Mouse (Mus musculus): ENCODE data around the gene Tmc4. TPM values are rescaled to one million over a fixed set of nuclear protein-coding genes. Genes with fewer than 3 reads are reported as not detected.

Tmc4 gene
- polyA plus RNA-seq, 1 experiment from 2014 or later: 4.1 TPM

DNA sequence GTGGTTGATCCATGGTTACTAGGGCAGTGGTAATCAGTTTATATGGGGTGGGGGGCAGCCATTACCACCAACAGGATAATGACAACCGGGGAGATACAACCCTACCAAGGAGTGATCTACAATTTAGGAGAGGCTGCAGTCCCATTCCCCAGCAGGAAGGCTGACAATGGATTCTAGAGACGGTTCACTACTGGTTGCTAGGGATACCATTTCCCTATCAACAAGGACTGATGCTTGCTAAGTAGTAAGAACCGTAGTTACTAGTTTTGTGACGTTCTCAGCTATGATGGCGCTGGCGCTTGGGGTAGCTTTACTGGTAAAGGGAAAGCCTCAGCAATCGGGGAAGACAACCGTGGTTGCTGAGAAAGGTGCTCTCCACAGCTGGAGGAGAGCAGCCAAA lies 7.3 kb upstream of the Tmc4 start:
- no peak for DNase-seq (ENCODE audit: extremely low spot score, low spot score)
- Histone ChIP-seq H3K27ac (0 out of 2 replicates have a peak overlapping the region, but pooled peaks have one; percentile 48), H3K4me1 (peaks cover 19% of the 10 kb centered on the region), H3K36me3 (replicated peaks) (peaks cover 57% of the 10 kb centered on the region), H3K4me3 (no peak overlapping the region), H3K27me3 (ENCODE audit: poor library complexity, severe bottlenecking) (no peaks in the 10 kb centered on the region), H3K9me3 (peaks cover 5% of the 10 kb centered on the region; the same call in 1 of the 2 replicates)
- 87% methylated on average over 8 of the region's 8 CpGs for WGBS

DNA sequence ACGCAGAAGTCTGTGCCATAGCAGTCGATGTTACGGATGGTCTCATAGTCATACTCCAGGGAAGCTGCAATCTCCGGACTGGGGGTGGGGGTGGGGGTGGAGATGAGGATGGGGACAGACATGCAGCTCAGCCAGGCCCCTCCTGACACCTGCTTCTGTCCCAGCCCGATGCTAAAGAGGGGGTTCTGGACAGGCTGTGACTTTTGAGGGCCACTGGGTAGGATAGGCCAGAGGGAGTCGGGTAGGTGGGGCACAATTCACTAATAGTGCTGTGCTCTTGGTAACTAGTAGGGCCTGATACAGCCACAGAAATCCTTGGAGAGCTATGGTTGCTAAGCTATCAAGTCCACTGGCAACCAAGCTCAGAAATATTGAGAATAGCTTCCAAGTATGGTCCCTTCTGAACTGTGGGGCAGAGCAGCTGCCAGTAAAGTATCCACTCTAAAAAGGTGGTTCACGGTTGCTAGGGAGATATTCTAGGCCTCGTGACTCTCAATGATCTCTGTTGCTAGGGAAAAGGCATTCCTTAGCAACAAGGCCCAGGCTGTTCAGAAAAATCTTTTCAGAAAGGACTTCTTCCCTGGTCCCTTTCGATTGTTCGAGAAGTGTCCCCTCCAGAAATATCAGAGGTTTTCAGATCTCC lies 6.7 kb upstream of the Tmc4 start:
- Histone ChIP-seq H3K4me1 (peaks cover 19% of the 10 kb centered on the region), H3K4me3 (no peak overlapping the region), H3K36me3 (replicated peaks) (peaks cover 57% of the 10 kb centered on the region), H3K27me3 (ENCODE audit: poor library complexity, severe bottlenecking) (no peaks in the 10 kb centered on the region), H3K9me3 (peaks cover 5% of the 10 kb centered on the region; the same call in 1 of the 2 replicates), H3K27ac (peak overlapping the region; percentile 48; the same call in 1 of the 2 replicates)
- WGBS: 85% methylated on average over 10 of the region's 10 CpGs
- DNase-seq (ENCODE audit: extremely low spot score, low spot score): no peak

DNA sequence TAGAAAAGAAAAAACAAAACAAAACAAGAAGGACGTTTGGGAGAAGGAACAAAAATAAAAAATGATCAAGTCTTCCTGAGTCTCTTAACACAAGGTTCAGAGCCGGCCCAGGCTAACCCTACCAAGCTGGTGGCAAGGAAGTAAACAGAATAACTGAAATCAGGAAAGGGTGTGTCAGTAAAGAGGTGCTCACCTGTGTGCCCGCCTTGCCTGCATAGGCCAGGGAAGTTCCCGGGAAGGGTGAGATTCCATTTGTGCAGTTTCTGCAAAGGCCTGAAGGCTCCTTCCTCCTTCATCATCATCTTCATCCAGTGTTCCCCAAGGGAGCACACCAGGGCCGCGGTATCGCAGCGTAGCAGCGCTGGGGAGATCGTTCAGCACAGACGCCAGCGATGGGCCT lies 982 bp downstream of the Tmc4 start:
- 92% methylated on average over 12 of the region's 12 CpGs for WGBS
- Histone ChIP-seq H3K4me1 (no peaks in the 10 kb centered on the region), H3K4me3 (no peak overlapping the region), H3K27me3 (ENCODE audit: poor library complexity, severe bottlenecking) (no peaks in the 10 kb centered on the region), H3K9me3 (no peaks in the 10 kb centered on the region), H3K36me3 (replicated peaks) (peaks cover 19% of the 10 kb centered on the region), H3K27ac (no peak overlapping the region)
- no peak for DNase-seq (ENCODE audit: extremely low spot score, low spot score)

DNA sequence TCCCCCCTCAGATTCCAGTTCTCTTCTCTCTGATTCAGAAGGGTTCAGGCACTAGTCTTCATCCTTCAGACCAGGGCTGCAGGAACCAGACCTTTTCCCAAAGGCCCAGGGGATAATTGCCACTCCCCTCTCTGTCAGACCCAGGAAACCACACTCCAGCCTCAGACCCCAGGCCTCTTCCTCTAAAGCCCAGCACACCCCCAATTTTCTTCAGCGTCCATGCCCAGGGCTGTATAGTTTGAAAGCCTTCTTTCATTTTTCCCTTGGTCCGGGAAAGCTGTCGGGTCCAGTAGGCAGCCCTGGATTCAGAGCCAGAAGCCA lies 2.2 kb downstream of the Tmc4 start:
- peaks cover 12% of the 10 kb centered on the region; the same call in 1 of the 2 replicates for H3K36me3 ChIP-seq (replicated peaks)
- 83% methylated on average over 3 of the region's 3 CpGs for WGBS
- H3K27me3 ChIP-seq (ENCODE audit: poor library complexity, severe bottlenecking): no peaks in the 10 kb centered on the region
- no peak overlapping the region for H3K27ac ChIP-seq
- no peak for DNase-seq (ENCODE audit: extremely low spot score, low spot score)
- H3K4me1 ChIP-seq: no peaks in the 10 kb centered on the region
- H3K4me3 ChIP-seq: no peak overlapping the region
- no peaks in the 10 kb centered on the region for H3K9me3 ChIP-seq

DNA sequence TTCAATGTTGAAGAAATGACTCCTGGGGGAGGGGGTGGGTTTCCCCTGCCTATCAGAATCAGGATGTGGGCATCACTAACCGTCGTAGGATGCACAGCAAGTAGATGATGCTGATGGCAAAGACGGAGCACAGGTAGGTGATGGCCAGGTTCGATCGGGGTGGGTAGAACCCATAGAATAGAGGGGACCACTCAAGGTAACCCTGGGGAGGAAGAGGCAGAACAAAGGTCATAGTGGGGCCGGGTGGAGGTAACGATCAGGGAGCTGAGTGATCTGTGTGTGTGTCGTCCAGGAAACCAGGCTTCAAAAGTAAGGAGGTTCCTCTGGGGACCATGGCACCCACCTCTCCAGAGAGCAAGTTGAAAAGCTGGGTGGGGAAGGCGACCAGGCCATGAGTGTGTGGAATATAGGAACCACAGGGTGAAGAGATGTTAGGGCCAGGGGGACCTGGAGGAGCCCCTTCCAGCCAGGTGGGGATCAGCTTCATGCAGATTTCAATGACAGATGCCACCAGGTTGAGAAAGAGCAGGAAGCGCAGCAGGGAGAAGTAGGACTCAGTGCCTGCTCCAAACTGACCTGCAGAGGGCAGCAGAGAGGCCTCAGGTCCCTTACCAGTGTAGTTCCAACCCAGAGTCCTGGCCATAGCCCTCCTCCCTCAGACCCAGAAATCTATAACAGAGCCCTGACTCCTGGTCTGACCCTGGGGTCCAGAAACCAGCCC lies 2.7 kb downstream of the Tmc4 start:
- Histone ChIP-seq H3K36me3 (replicated peaks) (peaks cover 10% of the 10 kb centered on the region; the same call in 1 of the 2 replicates), H3K4me1 (no peaks in the 10 kb centered on the region), H3K27me3 (ENCODE audit: poor library complexity, severe bottlenecking) (no peaks in the 10 kb centered on the region), H3K9me3 (no peaks in the 10 kb centered on the region), H3K4me3 (no peak overlapping the region), H3K27ac (no peak overlapping the region)
- DNase-seq (ENCODE audit: extremely low spot score, low spot score): peak; percentile 78
- 73% methylated on average over 10 of the region's 10 CpGs for WGBS

DNA sequence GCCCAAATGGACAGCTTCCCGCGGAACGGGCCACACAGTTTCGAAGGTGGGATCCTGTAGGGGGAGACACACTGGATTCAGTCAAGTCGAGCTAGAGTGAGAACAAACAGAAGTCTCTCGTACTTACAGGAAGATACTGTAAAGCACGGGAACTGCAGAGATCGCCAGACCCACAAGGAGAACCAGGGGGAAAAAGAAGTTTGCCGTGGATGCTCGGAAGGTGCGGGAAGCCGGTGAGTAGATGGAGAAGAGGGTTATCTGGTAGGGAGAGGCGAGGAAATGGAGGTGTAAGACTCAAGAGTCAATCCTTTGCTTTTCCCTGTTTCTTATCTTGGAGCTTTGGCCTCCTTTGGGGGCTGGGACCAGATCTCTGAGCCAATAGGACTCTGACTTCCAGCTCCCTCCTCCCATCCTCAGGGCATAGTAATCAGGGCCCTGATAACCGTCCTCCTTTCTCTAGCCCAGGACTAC lies 10.4 kb downstream of the Tmc4 start:
- Histone ChIP-seq H3K9me3 (no peaks in the 10 kb centered on the region), H3K27me3 (ENCODE audit: poor library complexity, severe bottlenecking) (no peaks in the 10 kb centered on the region), H3K4me3 (peak overlapping the region; percentile 22), H3K27ac (no peak overlapping the region; the same call in 1 of the 2 replicates), H3K36me3 (replicated peaks) (peaks cover 18% of the 10 kb centered on the region), H3K4me1 (peaks cover 29% of the 10 kb centered on the region)
- no peak for DNase-seq (ENCODE audit: extremely low spot score, low spot score)
- WGBS: 11% methylated on average over 14 of the region's 14 CpGs

DNA sequence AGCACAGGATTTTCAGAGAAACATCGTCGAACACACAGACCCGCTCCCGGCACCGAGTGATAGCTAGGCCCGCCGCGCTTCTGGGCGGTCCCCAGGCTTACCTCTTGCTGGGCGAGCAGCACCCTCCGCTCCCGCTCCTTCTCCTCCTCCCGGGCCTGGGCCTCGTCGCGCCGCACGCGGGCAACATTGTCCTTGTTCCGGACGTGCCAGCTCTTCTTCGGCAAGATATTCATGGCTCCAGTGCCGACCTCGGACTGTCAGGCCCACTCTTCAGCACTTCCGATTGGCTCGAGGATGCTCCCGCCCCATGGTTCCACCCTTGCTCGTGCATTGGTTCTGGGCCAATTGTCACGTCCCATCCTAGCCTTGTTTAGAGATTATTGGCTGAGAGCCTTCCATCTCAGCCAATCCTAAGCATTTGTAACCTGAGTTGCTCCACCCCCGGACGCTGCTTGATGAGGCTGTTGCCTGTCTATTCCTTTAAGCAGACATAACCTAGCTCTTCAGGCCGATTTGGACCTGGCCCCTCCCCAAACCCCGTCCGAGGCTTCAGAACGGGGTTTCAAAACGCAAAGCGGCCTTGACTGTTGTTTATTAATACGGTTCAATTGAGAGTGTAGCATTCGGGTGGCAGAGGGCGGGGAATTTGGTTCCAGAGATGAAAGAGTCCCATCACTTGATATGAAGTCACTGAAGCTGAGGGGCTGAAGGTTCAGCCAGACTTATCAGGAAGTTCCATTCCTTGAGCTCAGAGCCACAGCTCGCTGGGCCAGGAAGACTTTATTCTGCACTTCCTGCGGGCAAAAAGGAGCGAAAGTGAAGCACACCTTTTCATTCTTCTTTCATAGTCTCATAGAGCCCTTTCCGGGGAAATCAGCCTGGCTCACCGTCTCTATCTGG lies 11.9 kb downstream of the Tmc4 start, which contains the start of gene Leng1:
Leng1 (minus strand) TSS at position 626 of the 900 bp plus-strand sequence.
- peak; percentile 94 for DNase-seq (ENCODE audit: extremely low spot score, low spot score)
- 6% methylated on average over 45 of the region's 45 CpGs for WGBS
- H3K36me3 ChIP-seq (replicated peaks): peaks cover 33% of the 10 kb centered on the region
- no peaks in the 10 kb centered on the region for H3K27me3 ChIP-seq (ENCODE audit: poor library complexity, severe bottlenecking)
- H3K27ac ChIP-seq: peak within 1 kb of the TSS; percentile 90
- H3K4me3 ChIP-seq: peak within 1 kb of the TSS; percentile 75
- H3K4me1 ChIP-seq: peaks cover 29% of the 10 kb centered on the region
- no peaks in the 10 kb centered on the region for H3K9me3 ChIP-seq

DNA sequence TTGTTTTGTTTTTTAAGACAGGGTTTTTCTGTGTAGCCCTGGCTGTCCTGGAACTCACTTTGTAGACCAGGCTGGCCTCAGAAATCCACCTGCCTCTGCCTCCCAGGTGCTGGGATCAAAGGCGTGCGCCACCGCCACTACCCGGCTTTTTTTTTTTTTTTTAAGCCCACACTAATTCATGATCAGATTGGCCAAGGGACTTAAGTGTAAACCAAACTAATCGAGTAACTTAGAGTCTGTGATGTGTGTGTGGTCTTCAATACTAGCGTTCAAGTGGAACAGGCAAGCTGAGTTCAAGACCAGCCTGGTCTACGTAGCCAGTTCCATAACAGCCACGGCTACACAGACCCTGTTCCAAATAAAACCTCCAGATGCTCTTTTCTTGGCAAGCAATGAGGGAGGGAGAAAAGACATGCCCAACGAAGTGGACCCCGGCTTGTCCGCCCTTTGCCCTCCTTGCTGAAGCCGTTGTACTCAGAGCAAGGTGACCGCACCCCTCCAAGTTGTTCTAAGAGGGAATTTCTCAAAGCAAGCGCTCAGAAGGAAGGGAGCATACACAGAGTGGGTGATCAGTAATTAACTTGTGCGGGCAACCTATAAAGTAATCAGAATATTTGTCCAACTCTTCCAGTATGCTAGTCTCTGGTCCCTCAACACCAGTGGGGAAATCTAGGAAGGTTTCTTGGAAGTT lies 12.7 kb downstream of the Tmc4 start:
- Histone ChIP-seq H3K36me3 (replicated peaks) (peaks cover 41% of the 10 kb centered on the region), H3K27me3 (ENCODE audit: poor library complexity, severe bottlenecking) (no peaks in the 10 kb centered on the region), H3K9me3 (no peaks in the 10 kb centered on the region), H3K27ac (peak overlapping the region; percentile 90), H3K4me1 (peaks cover 29% of the 10 kb centered on the region), H3K4me3 (peak overlapping the region; percentile 75)
- WGBS: 38% methylated on average over 15 of the region's 15 CpGs
- peak; percentile 32 for DNase-seq (ENCODE audit: extremely low spot score, low spot score)

DNA sequence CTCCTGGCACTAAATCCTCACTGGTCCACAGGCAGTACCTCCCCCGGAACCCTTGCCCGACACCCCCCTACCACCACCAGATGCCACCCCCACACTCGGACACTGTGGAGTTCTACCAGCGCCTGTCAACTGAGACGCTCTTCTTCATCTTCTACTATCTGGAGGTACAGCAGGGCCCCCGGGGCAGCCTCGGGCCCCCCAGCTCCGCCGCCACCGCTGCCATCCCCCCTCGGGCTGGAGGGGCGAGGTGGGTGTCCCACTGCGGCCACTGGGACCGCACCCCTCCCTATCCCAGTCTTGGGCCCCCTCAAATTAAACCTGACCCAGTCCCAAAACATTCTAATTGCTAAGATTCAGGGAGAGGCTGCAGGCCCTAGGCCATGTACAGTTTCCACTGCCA lies 18.8 kb downstream of the Tmc4 start:
- Histone ChIP-seq H3K4me1 (peaks cover 2% of the 10 kb centered on the region), H3K27ac (no peak overlapping the region), H3K36me3 (replicated peaks) (peaks cover 100% of the 10 kb centered on the region), H3K27me3 (ENCODE audit: poor library complexity, severe bottlenecking) (no peaks in the 10 kb centered on the region), H3K4me3 (no peak overlapping the region), H3K9me3 (no peaks in the 10 kb centered on the region)
- WGBS: 93% methylated on average over 14 of the region's 14 CpGs
- no peak for DNase-seq (ENCODE audit: extremely low spot score, low spot score)

DNA sequence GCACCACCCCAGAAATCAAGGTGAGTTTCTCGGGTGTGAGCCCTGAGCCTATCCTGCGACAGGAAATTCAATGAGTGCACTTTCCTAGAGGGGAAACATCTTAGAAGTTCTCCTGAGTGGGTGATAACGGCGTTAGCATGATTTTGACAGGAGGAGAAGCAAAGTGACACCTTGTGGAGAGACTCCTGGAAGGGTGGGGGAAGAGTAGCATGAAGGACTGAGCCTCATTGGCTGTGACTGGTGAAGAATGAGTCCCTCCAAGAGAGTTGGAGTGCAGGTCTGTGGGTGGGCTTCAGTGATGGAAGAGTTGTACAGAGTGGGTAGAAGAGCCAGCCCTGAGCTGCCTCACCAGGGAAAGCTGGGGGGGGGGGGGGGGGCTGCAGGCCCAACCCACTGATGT lies 20.4 kb downstream of the Tmc4 start:
- Histone ChIP-seq H3K36me3 (replicated peaks) (peaks cover 100% of the 10 kb centered on the region), H3K27ac (no peak overlapping the region), H3K9me3 (no peaks in the 10 kb centered on the region), H3K4me3 (no peak overlapping the region), H3K27me3 (ENCODE audit: poor library complexity, severe bottlenecking) (no peaks in the 10 kb centered on the region), H3K4me1 (no peaks in the 10 kb centered on the region)
- 90% methylated on average over 4 of the region's 4 CpGs for WGBS
- DNase-seq (ENCODE audit: extremely low spot score, low spot score): no peak

DNA sequence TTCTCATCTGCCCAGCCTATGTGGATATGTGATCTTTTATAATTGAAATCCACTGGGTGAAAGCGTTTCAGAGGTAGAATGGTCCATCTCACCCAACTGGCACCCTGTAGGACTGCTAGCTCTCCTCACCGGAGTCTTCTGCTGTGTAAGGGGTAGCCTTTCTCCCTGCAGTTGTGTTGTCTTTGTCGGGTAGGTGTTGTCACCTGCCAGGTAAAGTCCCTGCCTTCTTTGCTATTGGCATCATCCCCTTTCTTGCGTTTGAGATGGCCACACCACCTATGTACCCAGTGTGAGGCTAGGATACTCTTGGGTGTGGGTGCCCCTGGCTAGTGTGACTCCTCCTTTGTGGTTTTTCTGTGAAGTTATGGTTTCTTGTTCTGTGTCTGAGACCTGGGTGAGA lies 30.7 kb downstream of the Tmc4 start:
- Histone ChIP-seq H3K27me3 (ENCODE audit: poor library complexity, severe bottlenecking) (no peaks in the 10 kb centered on the region), H3K4me1 (peaks cover 40% of the 10 kb centered on the region), H3K4me3 (peak overlapping the region; percentile 99), H3K9me3 (no peaks in the 10 kb centered on the region), H3K27ac (peak overlapping the region; percentile 97), H3K36me3 (replicated peaks) (peaks cover 57% of the 10 kb centered on the region)
- WGBS: 75% methylated on average over 4 of the region's 4 CpGs
- DNase-seq (ENCODE audit: extremely low spot score, low spot score): no peak

DNA sequence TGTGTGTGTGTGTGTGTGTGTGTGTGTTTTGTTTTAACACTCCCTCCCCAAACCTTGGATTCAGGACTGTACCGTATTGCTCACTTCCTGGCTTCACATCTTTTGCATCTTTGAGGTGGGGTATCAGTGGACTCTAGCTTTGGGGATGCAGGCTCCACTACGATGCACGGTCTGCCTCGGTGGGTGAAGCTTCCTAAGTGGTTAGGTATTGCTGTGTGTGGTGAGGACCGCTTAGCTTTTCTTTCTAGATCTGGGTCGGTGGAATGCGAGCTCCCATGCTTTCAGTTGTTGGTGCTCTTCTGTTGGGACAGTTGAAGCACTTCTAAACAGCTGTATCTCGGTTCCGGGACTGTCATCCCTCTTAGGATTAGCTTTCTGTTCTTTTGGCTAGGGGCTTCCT lies 31.2 kb downstream of the Tmc4 start:
- peaks cover 40% of the 10 kb centered on the region for H3K4me1 ChIP-seq
- 30% methylated on average over 9 of the region's 9 CpGs for WGBS
- H3K27ac ChIP-seq: peak overlapping the region; percentile 97
- H3K4me3 ChIP-seq: peak overlapping the region; percentile 99
- no peaks in the 10 kb centered on the region for H3K9me3 ChIP-seq
- no peaks in the 10 kb centered on the region for H3K27me3 ChIP-seq (ENCODE audit: poor library complexity, severe bottlenecking)
- no peak for DNase-seq (ENCODE audit: extremely low spot score, low spot score)
- peaks cover 57% of the 10 kb centered on the region for H3K36me3 ChIP-seq (replicated peaks)

Data from forebrain, embryonic 10.5 days (tissue).